Mouse (Mus musculus): ENCODE measurements at regions not wholly inside any gene's neighbourhood (a gene's known extent, or its start where the extent isn't known, plus 50 kb on each side); places are given as distances from the start of the nearest gene placed in this dataset.
"Not testable (repeated sequence)": the region's sequence is repeated elsewhere in the genome, so short reads cannot be mapped to it uniquely, and the experiment has no call there.

- no peak for DNase-seq (ENCODE audit: extremely low spot score in 1 of 2, low spot score in 1 of 2)
These were observed 70.5 kb downstream of the Rchy1 start for GRCm38 (mm10) chr5:91892338-91892737.

- DNase-seq (ENCODE audit: extremely low spot score in 1 of 2, low spot score in 1 of 2) = no peak
These were observed 81.1 kb downstream of the Rchy1 start for GRCm38 (mm10) chr5:91881771-91882170.

GRCm38 (mm10) chr5:91880231-91880630, 82.6 kb downstream of the Rchy1 start:
- no peak for DNase-seq (ENCODE audit: extremely low spot score in 1 of 2, low spot score in 1 of 2)

- DNase-seq (ENCODE audit: extremely low spot score in 1 of 2, low spot score in 1 of 2) = no peak
These were observed 84.2 kb downstream of the Rchy1 start for GRCm38 (mm10) chr5:91878627-91879026.

GRCm38 (mm10) chr5:91876682-91877031, 86.2 kb downstream of the Rchy1 start:
- no peak for DNase-seq (ENCODE audit: extremely low spot score in 1 of 2, low spot score in 1 of 2)

- no peak for DNase-seq (ENCODE audit: extremely low spot score in 1 of 2, low spot score in 1 of 2)
These were observed 86.8 kb downstream of the Rchy1 start for GRCm38 (mm10) chr5:91875875-91876681.

- no peak for DNase-seq (ENCODE audit: extremely low spot score in 1 of 2, low spot score in 1 of 2)
These were observed 90.1 kb downstream of the Rchy1 start for GRCm38 (mm10) chr5:91872816-91873215.

- DNase-seq (ENCODE audit: extremely low spot score in 1 of 2, low spot score in 1 of 2) = no peak
These were observed 93.1 kb downstream of the Rchy1 start for GRCm38 (mm10) chr5:91869791-91870190.

GRCm38 (mm10) chr5:91866184-91866583, 96.7 kb downstream of the Rchy1 start:
- DNase-seq (ENCODE audit: extremely low spot score in 1 of 2, low spot score in 1 of 2) = no peak

GRCm38 (mm10) chr5:91865365-91865764, 97.5 kb downstream of the Rchy1 start:
- no peak for DNase-seq (ENCODE audit: extremely low spot score in 1 of 2, low spot score in 1 of 2)

- no peak for DNase-seq (ENCODE audit: extremely low spot score in 1 of 2, low spot score in 1 of 2)
These were observed 100.0 kb downstream of the Rchy1 start for GRCm38 (mm10) chr5:91862843-91863242.

GRCm38 (mm10) chr5:91862243-91862642, 100.6 kb downstream of the Rchy1 start:
- no peak for DNase-seq (ENCODE audit: extremely low spot score in 1 of 2, low spot score in 1 of 2)

- peak in 1 of 2 experiments; percentile 49 for DNase-seq (ENCODE audit: extremely low spot score in 1 of 2, low spot score in 1 of 2)
These were observed 101.3 kb downstream of the Rchy1 start for GRCm38 (mm10) chr5:91861440-91862187.

GRCm38 (mm10) chr5:91860489-91860888, 102.4 kb downstream of the Rchy1 start:
- DNase-seq (ENCODE audit: extremely low spot score in 1 of 2, low spot score in 1 of 2) = no peak

GRCm38 (mm10) chr5:91852330-91852729, 110.5 kb downstream of the Rchy1 start:
- DNase-seq (ENCODE audit: extremely low spot score in 1 of 2, low spot score in 1 of 2) = no peak

GRCm38 (mm10) chr5:91850862-91851569, 111.9 kb downstream of the Rchy1 start:
- DNase-seq (ENCODE audit: extremely low spot score in 1 of 2, low spot score in 1 of 2) = not testable (repeated sequence)

- DNase-seq (ENCODE audit: extremely low spot score in 1 of 2, low spot score in 1 of 2) = no peak
These were observed 112.4 kb downstream of the Rchy1 start for GRCm38 (mm10) chr5:91850440-91850839.

- DNase-seq (ENCODE audit: extremely low spot score in 1 of 2, low spot score in 1 of 2) = no peak
These were observed 113.3 kb downstream of the Rchy1 start for GRCm38 (mm10) chr5:91849533-91849932.

GRCm38 (mm10) chr5:91849114-91849513, 113.8 kb downstream of the Rchy1 start:
- DNase-seq (ENCODE audit: extremely low spot score in 1 of 2, low spot score in 1 of 2) = no peak

GRCm38 (mm10) chr5:91848528-91848927, 114.3 kb downstream of the Rchy1 start:
- DNase-seq (ENCODE audit: extremely low spot score in 1 of 2, low spot score in 1 of 2) = no peak

- DNase-seq (ENCODE audit: extremely low spot score in 1 of 2, low spot score in 1 of 2) = peak in 1 of 2 experiments; percentile 48
These were observed 119.8 kb downstream of the Rchy1 start for GRCm38 (mm10) chr5:91843044-91843443.

Measured in frontal cortex, adult 2 months (tissue).